Mouse (Mus musculus): Measurements from ENCODE around the gene Fgfr4. TPM values are rescaled to one million over a fixed set of nuclear protein-coding genes. Genes with fewer than 3 reads are reported as not detected.

Fgfr4 gene
- 1.1 and 2.0 TPM in 2 replicates for polyA plus RNA-seq (2015; fragmentation: Nextera tagmentation; extraction: Ambion mirVana)

DNA sequence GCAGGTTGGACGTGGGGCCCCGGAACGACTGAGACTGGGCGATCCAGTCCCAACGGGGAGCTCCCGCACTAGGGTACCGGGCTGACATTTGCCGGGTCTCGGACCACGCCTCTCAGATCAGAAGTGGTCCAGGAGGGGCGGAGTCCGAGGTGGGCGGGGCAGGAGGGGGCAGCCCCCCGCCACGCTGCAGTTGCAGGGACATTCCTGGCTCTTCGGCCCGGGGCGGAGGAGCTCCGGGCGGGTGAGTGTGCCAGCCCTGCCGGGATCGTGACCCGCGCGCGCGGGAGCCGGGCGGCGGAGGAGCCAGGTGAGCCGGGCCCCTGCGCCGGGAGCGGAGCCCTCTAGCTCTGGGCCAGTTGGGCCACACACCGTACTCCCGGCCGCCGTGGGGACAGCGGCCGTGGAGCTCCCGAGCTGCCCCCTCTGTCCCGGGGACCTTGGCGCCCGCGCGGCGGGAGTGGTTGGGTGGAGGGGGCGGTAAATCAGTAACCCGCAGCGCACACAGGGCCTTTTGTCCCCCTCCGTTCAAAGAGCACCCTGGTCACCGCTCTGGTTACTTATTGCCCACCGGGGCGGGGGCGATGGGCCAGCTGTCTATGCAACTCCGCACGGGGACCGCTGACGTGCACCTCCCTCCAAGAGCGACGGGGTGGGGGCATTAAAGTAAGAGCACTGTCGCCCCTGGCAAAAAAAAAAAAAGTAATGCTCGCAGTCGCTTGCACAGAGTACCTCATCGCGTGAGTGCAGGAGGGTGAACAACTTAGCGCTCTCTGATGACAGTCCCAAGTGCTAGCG, at the start of gene Fgfr4:
TSS of gene Fgfr4 (plus strand) at position 20 of the 795 bp plus-strand sequence.
- Histone ChIP-seq H3K36me3 (no peaks in the 10 kb centered on the region), H3K9ac (peak within 1 kb of the TSS; percentile 75), H3K4me3 (peak within 1 kb of the TSS; percentile 53), H3K9me3 (no peaks in the 10 kb centered on the region), H3K4me2 (peak within 1 kb of the TSS; percentile 96), H3K27me3 (peaks cover 49% of the 10 kb centered on the region), H3K4me1 (replicated peaks) (peaks cover 12% of the 10 kb centered on the region), H3K27ac (no peak within 1 kb of the TSS)
- ATAC-seq (ENCODE audit: low FRiP score) = peak; percentile 39; the same call in 1 of the 2 replicates
- 2% methylated on average over 65 of the region's 68 CpGs for WGBS

DNA sequence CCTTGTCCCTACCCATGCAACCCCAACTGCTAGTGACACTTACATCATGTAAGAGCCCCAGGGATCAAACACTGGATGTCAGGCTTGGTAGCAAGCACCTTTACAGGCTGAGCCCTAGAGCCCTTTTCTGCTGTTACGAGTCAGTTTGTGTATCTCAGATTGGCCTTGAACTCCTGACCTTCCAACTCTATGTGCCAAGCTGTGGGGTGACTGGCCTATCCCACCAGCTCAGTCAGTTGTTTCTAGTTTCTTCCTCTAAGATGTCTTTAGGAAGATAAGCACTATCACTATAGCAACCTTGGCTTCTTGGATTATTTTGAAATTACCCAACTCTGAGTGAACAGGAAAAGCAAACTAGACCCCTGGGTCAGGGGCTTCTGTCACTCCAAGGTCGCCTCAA, 49.1 kb upstream of the Fgfr4 start:
- no peak overlapping the region for H3K9ac ChIP-seq
- H3K9me3 ChIP-seq = no peaks in the 10 kb centered on the region
- peaks cover 19% of the 10 kb centered on the region for H3K4me1 ChIP-seq (replicated peaks)
- H3K27ac ChIP-seq = no peak overlapping the region
- no peak overlapping the region for H3K4me3 ChIP-seq
- no peaks in the 10 kb centered on the region for H3K27me3 ChIP-seq
- H3K4me2 ChIP-seq = no peak overlapping the region
- no peak for ATAC-seq (ENCODE audit: low FRiP score)
- WGBS = 67% methylated on average over 2 of the region's 2 CpGs
- peaks cover 9% of the 10 kb centered on the region for H3K36me3 ChIP-seq

DNA sequence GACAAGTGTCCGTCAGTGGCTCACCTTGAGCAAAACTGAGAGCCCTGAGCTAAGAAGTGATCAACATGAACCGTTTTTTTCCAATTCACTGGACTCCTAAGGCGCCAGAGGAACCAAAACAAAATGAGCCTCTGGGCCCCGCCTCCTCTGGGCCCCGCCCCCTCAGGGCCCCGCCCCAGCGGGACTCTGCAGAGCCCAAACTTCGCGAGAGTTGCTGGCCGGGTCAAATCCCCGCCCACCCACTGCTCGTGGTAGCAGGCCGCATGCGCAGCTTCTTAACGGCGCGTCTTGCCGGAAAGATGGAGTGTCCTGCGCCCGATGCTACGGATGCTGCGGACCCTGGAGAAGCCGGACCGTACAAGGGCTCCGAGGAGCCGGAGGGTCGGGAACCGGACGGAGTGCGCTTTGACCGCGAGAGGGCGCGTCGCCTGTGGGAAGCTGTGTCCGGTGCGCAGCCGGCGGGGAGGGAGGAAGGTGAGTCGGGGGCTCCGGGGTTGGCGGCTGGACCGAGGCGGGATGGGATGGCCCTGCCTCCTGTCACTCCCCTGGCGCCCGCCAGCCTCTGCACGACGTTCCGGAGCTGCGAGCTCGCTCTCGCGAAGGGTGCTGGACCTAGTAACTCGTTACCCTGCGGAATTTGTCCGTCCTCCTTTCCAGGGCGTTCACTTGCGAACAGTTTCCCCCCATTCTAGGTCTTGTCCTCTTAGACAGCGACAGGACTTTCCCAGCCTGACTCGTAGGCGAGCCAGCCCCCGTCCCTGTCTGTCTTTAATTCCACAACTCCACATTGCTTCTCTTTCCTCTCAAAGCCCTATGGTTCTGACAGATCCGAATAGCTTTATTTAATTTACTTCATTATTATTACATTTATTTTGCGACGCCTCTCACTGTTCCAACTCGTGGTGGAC, 47.1 kb upstream of the Fgfr4 start, which contains the start of gene Zfp346:
TSS of gene Zfp346 (plus strand) at position 267 of the 908 bp plus-strand sequence.
- H3K9ac ChIP-seq = peak within 1 kb of the TSS; percentile 85
- peak within 1 kb of the TSS; percentile 82 for H3K4me2 ChIP-seq
- WGBS = 1% methylated on average over 65 of the region's 66 CpGs
- peak within 1 kb of the TSS; percentile 89 for H3K27ac ChIP-seq
- ATAC-seq (ENCODE audit: low FRiP score) = peak; percentile 90
- peaks cover 13% of the 10 kb centered on the region for H3K4me1 ChIP-seq (replicated peaks)
- no peaks in the 10 kb centered on the region for H3K9me3 ChIP-seq
- H3K36me3 ChIP-seq = peaks cover 16% of the 10 kb centered on the region
- no peaks in the 10 kb centered on the region for H3K27me3 ChIP-seq
- H3K4me3 ChIP-seq = peak within 1 kb of the TSS; percentile 84

DNA sequence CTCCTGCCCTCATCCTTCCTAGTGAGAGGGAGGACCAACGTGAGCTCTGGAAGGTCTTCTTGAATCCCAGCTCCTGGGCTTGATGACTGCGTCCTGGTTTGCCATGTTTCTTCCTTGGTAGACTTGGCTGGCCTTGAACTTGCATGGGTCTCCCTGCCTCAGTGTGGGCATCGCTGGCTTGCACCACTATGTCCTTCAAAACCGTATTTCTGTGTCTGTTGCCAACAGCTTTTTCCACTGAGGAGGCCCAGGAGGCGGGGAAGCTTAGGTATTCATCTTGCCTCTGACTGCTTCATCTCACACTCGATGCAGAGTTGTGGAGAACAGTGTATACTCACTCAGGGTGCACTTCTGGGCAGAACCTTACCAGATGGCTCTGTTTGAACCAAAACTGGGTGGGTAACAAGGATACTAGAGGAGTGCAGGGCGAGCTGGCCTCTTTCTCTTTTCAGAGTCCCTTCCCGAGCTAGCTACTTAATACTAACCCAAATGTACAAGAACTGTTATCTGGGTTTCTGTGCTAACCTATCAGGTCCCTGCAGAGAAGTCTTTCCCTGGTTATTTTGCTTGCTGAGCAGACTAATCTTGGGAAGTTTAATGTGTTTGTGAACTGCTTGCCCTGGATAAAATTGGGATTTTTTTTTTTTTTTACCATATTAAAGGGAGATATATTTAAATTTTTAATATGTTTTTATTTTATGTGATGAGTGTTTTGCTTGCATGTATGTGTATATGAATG, 46.3 kb upstream of the Fgfr4 start:
- ATAC-seq (ENCODE audit: low FRiP score) = no peak
- 21% methylated on average over 8 of the region's 8 CpGs for WGBS
- no peaks in the 10 kb centered on the region for H3K9me3 ChIP-seq
- H3K27me3 ChIP-seq = no peaks in the 10 kb centered on the region
- peak overlapping the region; percentile 85 for H3K9ac ChIP-seq
- peak overlapping the region; percentile 89; the same call in 1 of the 2 replicates for H3K27ac ChIP-seq
- peaks cover 13% of the 10 kb centered on the region for H3K4me1 ChIP-seq (replicated peaks)
- H3K36me3 ChIP-seq = peaks cover 16% of the 10 kb centered on the region
- peak overlapping the region; percentile 82 for H3K4me2 ChIP-seq
- peak overlapping the region; percentile 84 for H3K4me3 ChIP-seq

DNA sequence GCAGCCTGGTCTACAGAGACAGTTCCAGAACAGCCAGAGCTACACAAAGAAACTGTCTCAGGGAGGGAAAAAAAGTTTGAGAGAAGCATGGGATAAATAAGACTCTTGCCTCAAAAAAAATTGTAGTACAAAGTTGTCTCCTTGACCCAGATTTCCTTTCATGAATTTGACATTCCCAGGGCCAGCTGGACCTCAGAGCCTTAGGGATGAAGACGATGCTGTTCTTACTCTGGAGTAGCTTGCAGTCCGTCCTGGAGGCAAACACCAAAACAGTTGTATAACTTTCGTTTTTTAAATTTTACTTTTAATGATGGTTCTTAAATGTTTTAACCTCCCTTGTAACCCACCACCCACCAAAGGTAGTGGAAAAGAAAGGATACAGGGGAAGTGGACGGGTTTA, 45.3 kb upstream of the Fgfr4 start:
- WGBS = 93% methylated on average over 4 of the region's 4 CpGs
- Histone ChIP-seq H3K27me3 (no peaks in the 10 kb centered on the region), H3K4me2 (no peak overlapping the region), H3K4me3 (no peak overlapping the region), H3K9me3 (no peaks in the 10 kb centered on the region), H3K36me3 (peaks cover 16% of the 10 kb centered on the region), H3K9ac (no peak overlapping the region), H3K27ac (no peak overlapping the region), H3K4me1 (replicated peaks) (peaks cover 13% of the 10 kb centered on the region)
- ATAC-seq (ENCODE audit: low FRiP score) = no peak

DNA sequence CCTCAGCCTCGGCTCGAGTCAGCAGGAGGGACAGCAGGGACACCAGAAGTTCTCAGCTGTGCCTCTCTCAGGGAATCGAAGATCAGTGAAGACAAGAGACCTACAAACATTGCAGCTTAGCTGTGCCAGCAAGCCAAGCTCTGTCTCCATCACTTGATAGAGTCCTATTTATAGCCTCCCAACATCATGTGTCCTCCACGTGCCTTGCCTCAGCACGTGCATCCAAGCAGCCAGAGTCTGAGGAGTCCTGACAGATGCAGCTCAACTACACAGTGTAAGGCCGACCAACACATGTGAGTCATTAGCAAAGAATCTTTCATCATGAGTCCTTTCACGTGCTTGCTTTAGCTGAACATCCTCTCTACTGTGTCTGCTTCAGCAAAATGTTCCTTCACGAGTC, 44.7 kb upstream of the Fgfr4 start:
- Histone ChIP-seq H3K4me2 (no peak overlapping the region), H3K27ac (no peak overlapping the region), H3K27me3 (no peaks in the 10 kb centered on the region), H3K9ac (no peak overlapping the region), H3K4me3 (no peak overlapping the region), H3K4me1 (replicated peaks) (peaks cover 13% of the 10 kb centered on the region), H3K36me3 (peaks cover 19% of the 10 kb centered on the region), H3K9me3 (no peaks in the 10 kb centered on the region)
- no peak for ATAC-seq (ENCODE audit: low FRiP score)
- WGBS = 91% methylated on average over 8 of the region's 8 CpGs

DNA sequence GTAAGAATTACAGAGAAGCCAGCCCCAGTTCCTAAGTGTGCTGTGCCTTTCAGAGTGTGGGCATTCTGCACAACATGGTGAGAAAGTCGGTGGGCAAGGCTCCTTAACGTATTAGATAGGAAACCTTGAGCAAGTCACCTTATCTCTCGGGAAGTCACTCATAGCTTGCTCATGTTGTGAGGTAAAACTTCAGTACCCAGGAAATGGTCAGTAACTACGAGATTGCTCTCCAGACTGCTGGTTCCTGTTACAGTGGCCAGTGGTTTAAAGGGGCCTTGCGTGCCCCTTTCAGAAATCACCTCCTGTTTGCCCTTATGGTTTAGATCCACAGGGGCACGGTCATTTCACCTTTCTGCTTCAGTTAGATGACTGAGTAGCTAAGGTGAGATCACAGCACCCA, 38.1 kb upstream of the Fgfr4 start:
- H3K27ac ChIP-seq = no peak overlapping the region
- no peak overlapping the region for H3K4me3 ChIP-seq
- no peaks in the 10 kb centered on the region for H3K4me1 ChIP-seq (replicated peaks)
- no peak overlapping the region for H3K4me2 ChIP-seq
- H3K9me3 ChIP-seq = no peaks in the 10 kb centered on the region
- H3K36me3 ChIP-seq = peaks cover 70% of the 10 kb centered on the region
- no peaks in the 10 kb centered on the region for H3K27me3 ChIP-seq
- no peak for ATAC-seq (ENCODE audit: low FRiP score)
- no peak overlapping the region for H3K9ac ChIP-seq
- WGBS = 87% methylated on average over 6 of the region's 6 CpGs

DNA sequence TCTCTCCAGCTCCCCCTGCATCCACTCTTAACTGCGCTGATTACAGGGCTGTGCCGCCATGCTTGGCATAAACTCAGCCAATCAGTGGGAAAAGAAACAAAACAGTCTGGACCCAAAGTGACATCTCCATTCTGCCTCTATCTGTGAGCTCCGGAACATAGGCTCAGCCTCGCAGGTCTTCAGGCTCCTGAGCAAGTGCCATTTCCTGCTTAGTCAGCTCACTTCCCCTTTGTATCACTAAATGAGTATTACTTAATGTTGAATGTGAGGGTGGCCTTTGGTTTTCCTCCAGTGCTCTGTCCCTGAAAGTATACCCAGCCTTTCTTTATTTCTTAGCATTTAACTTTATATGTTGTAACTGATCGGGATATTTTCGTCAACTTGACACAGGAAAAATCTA, 27.5 kb upstream of the Fgfr4 start:
- peaks cover 67% of the 10 kb centered on the region for H3K36me3 ChIP-seq
- no peak overlapping the region for H3K4me3 ChIP-seq
- WGBS = 91% methylated on average over 6 of the region's 6 CpGs
- H3K27me3 ChIP-seq = no peaks in the 10 kb centered on the region
- H3K4me1 ChIP-seq (replicated peaks) = no peaks in the 10 kb centered on the region
- no peak for ATAC-seq (ENCODE audit: low FRiP score)
- H3K27ac ChIP-seq = no peak overlapping the region
- no peak overlapping the region for H3K9ac ChIP-seq
- H3K4me2 ChIP-seq = no peak overlapping the region
- H3K9me3 ChIP-seq = no peaks in the 10 kb centered on the region

DNA sequence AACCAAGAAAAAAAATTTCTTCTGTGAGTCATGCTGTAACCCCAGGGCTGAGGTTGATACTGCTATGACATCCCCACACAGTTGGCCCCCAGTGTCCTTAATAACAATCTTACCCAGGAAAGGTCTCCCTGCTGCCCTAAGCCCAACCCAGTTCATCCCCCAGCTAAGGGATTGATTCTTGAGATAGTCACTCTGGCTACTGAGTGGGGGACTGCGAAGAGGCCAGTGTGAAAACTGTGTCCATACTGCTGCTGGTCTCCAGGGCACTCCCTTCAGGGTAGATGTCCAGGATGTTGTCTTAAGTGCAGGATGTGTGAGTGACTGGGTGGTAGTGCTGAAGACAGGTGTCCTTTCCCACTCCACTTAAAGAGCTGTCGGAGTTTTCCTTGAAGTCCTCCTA, 19.0 kb upstream of the Fgfr4 start, which contains the start of gene Gm17617:
TSS of gene Gm17617 (minus strand) at position 101 of the 400 bp plus-strand sequence.
- Histone ChIP-seq H3K36me3 (peaks cover 54% of the 10 kb centered on the region), H3K9ac (no peak within 1 kb of the TSS), H3K9me3 (no peaks in the 10 kb centered on the region), H3K27ac (no peak within 1 kb of the TSS), H3K27me3 (no peaks in the 10 kb centered on the region), H3K4me1 (replicated peaks) (no peaks in the 10 kb centered on the region), H3K4me2 (no peak within 1 kb of the TSS), H3K4me3 (no peak within 1 kb of the TSS)
- no peak for ATAC-seq (ENCODE audit: low FRiP score)
- WGBS = 97% methylated on average over 2 of the region's 2 CpGs

DNA sequence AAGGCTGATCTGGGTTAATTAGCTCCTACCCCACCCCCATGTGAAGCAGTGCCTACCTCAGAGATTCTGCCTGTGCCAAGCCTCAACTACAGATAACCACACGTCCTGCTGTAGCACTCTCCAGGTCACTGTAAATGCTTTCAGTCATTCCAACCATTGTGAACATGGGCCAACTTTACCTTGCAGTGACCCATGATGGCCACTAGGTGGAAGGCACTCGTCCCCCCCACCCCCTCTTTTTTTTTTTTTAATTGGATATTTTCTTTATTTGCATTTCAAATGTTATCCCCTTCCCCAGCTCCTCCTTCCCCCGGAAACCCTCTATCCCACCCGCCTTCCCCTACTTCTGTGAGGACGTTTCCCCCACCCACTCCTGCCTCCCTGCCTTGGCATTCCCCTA, 17.1 kb upstream of the Fgfr4 start:
- no peak overlapping the region for H3K4me3 ChIP-seq
- no peak overlapping the region for H3K4me2 ChIP-seq
- no peaks in the 10 kb centered on the region for H3K4me1 ChIP-seq (replicated peaks)
- no peak overlapping the region for H3K9ac ChIP-seq
- no peaks in the 10 kb centered on the region for H3K27me3 ChIP-seq
- H3K36me3 ChIP-seq = peaks cover 37% of the 10 kb centered on the region
- no peak overlapping the region for H3K27ac ChIP-seq
- 9% methylated on average over 5 of the region's 5 CpGs for WGBS
- no peak for ATAC-seq (ENCODE audit: low FRiP score)
- H3K9me3 ChIP-seq = no peaks in the 10 kb centered on the region

DNA sequence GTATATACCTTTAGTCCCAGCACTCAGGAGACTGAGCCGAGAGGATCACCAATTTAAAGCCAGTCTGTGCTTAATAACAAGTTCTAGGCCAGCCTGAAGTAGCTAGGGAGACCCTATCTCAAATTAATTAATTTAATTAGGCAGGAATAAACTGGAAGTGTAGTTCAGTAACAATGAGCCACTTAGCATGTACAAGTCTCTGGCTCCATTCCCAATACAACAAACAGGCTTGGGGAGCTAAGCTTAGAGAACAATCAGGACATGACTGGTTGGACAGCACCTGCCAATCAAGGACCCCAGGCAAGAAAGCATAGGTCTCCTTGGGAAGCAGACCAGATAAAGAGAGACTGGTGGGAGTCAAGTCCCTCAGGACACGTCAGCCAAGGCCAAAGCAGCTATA, 12.2 kb upstream of the Fgfr4 start:
- no peaks in the 10 kb centered on the region for H3K4me1 ChIP-seq (replicated peaks)
- no peak for ATAC-seq (ENCODE audit: low FRiP score)
- H3K27me3 ChIP-seq = no peaks in the 10 kb centered on the region
- H3K27ac ChIP-seq = no peak overlapping the region
- H3K4me2 ChIP-seq = no peak overlapping the region
- H3K9ac ChIP-seq = no peak overlapping the region
- no peak overlapping the region for H3K4me3 ChIP-seq
- 67% methylated on average over 2 of the region's 2 CpGs for WGBS
- H3K36me3 ChIP-seq = no peaks in the 10 kb centered on the region
- H3K9me3 ChIP-seq = no peaks in the 10 kb centered on the region

DNA sequence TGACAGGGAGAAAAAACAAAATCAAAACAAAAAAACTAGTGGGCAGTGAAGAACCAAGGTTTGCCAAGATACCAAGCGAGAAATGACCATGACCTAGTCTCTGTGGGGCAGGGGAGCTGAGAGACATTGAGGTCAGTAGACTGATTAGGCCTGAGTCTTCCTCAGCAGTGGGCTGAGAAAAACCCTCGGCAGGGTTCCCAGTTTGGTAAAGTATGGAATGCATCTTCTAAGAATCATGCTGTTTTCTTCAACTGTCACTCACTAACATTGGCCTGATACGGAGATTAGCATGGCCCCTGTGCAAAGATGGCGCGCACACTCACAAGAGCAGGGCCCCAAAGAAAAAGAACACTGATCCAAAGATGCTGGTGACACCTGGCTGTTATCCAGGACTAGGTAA, 1.5 kb downstream of the Fgfr4 start:
- Histone ChIP-seq H3K9me3 (no peaks in the 10 kb centered on the region), H3K4me2 (no peak overlapping the region), H3K4me1 (replicated peaks) (peaks cover 12% of the 10 kb centered on the region), H3K9ac (no peak overlapping the region), H3K4me3 (no peak overlapping the region), H3K27ac (no peak overlapping the region), H3K27me3 (peaks cover 49% of the 10 kb centered on the region), H3K36me3 (no peaks in the 10 kb centered on the region)
- WGBS = 90% methylated on average over 5 of the region's 5 CpGs
- no peak for ATAC-seq (ENCODE audit: low FRiP score)

All from hindbrain, embryonic 13.5 days (tissue).